Mouse (Mus musculus) brain, adult 2 months (tissue): ENCODE measurements around the gene Pnma1.
A peak's percentile ranks its signal among the peaks of the same experiment; 100 is the strongest.

Experiments
- DNase-seq: peaks from one replicate; pipeline ENCODE4 v3.0.0; 2011; ENCODE audit warnings: low read depth, low spot score

The Pnma1 gene

GRCm38 (mm10) chr12:84178652-84179445 lies 30.6 kb upstream of the Pnma1 start:
- no peak for DNase-seq

DNA sequence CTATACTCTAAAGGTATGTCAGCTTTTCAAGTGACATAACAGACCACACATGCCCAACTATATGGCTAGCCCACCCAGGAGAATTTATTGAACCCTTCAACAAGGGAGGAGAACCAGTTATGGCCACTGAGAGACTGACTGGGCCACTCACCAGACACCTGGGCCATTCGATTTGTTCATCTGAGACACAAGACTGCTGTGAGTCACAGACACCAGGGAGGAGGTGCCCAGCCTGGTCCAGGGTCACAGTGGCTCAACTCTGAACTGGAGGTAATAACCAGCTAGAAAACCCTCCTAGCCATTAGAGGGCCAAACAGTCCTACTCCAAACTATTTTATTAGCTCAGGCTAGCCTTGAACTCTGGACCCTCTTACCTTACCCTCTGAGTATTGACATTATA lies 29.8 kb upstream of the Pnma1 start:
- no peak for DNase-seq

DNA sequence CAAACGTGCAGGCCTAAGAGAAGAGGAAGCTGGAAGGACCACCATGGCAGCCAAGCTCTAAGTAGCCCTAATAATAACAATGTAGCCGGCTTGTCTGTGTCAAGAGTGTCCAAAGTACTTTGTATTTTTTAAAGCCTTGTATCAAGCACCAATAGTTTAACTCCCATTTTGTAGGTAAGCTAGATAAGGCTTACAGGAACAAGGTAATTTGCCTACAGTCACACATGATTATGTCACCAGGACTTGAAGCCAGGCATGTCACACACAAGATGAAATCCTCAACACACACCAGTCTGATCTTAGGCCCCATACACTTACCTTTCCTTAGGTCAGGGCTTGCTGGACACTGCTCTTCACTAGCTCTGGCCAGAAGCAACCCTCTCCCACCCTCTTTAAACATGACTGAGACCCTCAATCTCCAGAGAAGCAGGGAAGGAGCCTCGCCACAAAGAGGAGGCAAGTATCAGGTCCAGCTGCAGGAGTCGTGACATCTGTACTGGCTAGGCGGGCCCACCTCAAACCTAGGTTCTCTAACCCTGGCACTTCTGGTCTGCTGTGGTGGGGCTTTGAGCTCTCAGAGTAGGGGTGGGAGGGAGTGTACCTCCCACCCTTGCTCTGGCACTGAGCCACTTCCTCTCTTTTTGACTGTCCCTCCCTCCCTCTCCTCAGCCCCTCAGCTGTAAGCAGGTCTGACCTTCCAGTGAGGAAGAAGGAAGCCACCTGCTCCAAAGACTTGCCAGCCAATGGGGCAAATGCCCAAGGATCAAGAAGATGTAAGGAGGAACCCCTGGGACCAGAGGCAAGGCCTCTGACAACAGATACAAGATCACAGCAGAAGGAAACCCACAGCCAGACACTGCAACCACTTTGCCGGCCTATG lies 28.8 kb upstream of the Pnma1 start:
- DNase-seq = no peak

- DNase-seq = peak; percentile 81
Measured at GRCm38 (mm10) chr12:84176126-84176769, 28.0 kb upstream of the Pnma1 start.

DNA sequence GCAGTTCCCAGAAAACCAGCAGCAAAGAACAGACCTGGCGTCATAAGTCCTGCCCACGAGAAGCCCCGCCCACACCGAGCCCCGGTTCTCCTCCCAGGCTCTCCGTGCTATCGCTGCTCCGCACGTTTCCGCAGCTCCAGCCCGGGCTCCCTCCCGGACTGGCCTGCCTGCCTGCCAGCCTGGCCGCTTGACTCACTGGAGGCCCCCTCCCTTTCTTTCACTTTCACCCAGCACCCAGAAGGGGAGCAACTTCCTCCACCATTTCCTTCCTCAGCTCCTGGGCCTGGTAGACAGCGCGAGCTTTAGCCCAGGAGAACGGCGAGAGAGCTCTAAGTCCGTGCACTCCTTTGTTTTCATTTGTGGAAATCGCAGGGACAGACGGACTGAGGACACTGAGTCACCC lies 27.4 kb upstream of the Pnma1 start:
- DNase-seq = peak; percentile 94

GRCm38 (mm10) chr12:84174871-84175270 lies 26.6 kb upstream of the Pnma1 start:
- no peak for DNase-seq

DNA sequence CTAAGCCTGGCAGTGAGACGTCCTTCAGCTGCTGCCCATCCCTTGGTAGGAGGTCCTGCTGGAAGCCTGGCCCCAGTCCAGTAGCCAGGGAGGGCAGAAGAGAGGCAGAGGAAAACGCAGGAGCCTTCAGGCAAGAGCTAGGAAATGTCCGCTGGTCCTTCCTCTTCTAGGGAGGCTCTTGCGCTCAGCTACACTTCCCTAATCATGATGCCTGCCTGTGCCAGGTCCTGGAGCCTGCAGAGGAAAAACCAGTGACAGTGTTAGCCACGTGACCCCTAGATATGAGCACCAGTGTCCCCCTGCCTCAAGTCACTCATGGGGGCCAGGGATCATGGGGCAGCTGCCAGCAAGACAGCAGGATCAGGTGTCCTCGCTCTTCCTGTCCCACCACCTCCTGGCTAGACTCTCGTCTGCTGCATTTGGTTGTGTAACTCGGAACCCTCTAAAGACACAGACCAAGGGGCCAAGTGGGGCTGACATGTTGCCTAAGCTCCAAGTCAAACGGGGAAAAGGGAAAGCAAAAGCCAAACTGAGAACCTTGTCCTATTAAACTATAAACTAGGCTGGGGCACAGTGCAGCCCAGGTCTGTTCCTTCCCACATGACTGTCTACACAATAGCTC lies 26.0 kb upstream of the Pnma1 start:
- peak; percentile 43 for DNase-seq

DNA sequence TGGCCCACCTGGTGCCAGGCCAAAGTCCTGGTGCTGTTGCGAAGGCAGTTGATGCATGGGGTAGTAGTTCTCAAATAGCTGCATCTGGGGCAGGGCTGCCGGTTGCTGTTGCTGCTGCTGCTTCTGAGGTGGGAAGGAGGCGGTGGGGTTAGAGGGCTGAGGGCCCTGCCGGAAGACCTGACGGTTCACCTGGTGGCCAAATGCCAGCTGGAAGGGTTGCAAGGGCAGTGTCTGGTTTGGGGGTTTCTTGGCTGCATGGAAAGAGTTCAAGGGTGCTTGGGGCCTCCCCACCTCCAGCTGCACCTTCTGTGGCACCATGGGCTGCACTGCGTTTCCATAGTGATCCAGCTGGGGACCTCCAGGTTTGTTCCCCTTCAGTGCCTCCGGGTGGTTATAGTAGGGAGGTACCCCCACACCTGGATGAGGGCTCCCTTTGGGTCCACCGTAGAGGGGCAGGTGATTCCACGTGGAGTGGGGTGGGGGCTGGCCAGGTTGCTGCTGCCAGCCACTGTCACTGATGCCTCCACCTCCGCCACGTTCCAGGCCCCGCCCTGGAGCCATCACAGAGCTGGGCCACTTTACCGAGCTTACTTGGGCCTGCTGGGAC lies 25.1 kb upstream of the Pnma1 start:
- DNase-seq = no peak

GRCm38 (mm10) chr12:84172862-84173261 lies 24.6 kb upstream of the Pnma1 start:
- DNase-seq = peak; percentile 61

GRCm38 (mm10) chr12:84172216-84172615 lies 23.9 kb upstream of the Pnma1 start:
- DNase-seq = no peak

DNA sequence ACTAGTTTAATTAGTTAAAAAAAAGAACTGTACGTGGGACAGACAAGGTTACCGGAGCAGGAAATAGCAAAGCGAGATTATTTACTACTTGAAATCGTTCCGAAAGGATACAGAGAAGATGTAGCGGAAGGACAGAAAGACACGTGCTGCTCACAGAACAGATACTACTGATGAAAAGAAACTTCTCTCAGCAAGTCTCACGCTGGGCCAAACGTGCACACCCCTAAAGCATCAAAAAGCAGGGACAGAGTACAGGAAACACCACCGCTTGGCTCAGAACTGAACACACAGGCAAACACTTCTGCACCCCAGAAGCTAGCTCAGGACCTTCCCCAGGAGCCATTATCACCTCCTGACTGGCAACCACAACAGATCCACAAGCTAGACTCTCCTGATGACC lies 22.3 kb upstream of the Pnma1 start:
- no peak for DNase-seq

DNA sequence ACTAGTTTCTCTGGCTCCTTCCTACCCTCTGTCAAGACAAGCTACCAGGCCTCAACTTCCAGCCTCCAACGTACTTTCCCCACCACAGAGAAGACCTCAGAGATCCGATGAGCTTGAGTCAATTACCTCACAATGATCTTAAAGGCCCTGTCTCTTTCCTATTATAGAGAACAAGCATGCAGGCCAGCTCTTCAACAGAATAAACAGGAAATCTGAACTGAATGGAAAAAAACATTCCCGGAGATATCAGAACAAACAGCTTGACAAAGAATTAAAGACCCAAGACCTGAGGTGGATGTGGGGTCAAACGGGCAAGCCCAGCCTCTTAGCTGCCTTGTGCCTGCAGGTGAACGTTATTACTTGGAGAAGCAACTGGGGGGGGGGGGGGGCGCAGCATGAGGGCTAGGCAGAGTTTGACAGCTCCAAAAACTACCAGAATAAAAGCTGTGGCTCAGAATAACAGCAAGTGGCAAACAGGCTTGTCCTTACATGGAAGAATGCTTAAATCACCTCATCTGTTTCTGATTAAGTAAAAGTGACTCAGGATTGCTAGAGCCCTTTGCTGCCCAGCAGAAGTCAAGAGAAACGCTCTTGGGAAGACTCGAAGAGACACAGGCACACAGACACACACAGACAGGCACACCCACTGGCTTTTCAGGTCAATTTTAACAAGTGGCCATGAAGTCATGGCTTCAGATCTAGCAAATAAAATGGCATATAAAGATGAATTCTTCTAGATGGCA lies 17.5 kb upstream of the Pnma1 start:
- no peak for DNase-seq

GRCm38 (mm10) chr12:84163586-84164110 lies 15.4 kb upstream of the Pnma1 start:
- no peak for DNase-seq

- DNase-seq = no peak
Measured at GRCm38 (mm10) chr12:84163133-84163532, 14.8 kb upstream of the Pnma1 start.

DNA sequence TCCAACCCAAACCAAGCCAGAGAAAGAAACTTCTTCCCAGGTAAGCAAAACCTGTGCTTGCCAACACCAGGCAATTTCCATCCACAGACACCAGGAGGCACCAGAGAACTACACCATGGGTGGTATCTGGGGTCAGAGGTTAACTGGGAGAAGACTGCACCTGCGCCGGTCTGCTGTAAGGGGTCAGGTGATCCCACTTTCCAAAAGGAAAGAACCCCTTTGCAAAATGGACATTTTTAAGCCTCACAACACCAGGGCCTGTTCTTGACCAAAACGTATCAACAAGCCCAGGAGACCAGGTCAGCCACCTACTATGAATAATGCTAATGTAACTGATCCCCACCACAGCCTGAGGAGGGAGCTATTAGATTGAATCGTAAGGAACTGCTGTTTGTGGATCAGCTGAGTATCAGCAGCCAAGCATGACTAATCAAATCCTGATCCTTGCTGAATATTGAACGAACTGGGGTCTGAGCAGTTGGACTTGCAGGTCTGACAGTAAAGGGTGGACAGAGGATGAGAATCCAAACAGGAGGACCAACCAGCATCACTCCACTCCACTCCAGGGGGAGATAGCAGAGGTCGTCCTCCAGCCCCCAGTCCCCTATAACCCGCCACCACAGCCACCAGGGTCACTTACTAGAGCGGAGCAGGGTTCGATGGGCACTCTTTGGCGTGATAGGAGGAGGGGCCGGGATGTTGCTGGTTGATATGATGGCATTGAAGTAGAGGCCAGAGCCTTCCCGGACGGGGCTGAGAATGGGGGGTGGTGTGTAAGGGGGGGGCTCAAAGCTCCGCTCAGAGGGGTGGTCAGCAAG lies 13.5 kb upstream of the Pnma1 start:
- DNase-seq = peak; percentile 58

- no peak for DNase-seq
Measured at GRCm38 (mm10) chr12:84161116-84161515, 12.8 kb upstream of the Pnma1 start.

DNA sequence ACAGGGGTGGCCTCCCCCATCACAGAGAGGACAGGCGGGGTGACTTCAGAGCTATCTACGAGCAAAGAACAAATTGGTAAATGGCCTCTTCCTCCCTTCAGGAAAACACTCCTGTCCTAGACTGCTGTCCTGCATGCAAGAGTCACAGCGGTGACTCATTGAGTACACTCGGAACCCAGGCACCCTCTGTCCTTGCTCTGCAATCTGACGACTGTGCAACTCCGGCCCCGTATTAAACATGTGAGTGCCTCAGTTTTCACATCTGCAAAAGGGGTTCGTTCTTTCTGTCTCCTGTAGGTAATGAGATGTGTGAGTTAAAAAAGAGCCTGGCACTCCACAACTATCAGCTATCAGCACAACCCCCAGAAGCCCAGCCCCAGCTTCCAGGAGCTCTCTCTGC lies 12.2 kb upstream of the Pnma1 start:
- no peak for DNase-seq

- DNase-seq = no peak
Measured at GRCm38 (mm10) chr12:84158156-84158555, 9.9 kb upstream of the Pnma1 start.

DNA sequence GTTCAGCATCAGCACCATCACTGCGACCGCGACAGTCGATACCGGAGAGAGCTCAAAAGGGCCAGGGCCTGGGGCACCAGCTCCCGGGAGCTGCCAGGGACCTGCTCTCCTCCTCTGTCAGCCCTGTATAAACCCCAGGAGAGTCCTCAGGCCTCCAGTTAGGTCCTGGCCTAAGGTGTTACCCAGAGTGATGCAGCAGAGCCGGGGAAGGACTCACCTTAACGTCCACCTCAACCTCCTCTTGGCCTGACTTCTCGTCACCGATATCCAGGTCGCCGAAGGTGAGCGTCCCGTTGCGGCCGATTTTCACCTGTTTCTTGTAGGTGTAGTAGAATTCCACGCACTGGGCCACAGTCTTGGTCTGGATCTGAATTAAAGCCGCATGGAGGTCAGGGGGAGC lies 7.9 kb upstream of the Pnma1 start:
- DNase-seq = no peak

GRCm38 (mm10) chr12:84155523-84155871 lies 7.2 kb upstream of the Pnma1 start:
- DNase-seq = peak; percentile 78
